In genomic region chr1:120963477-120964178, GRCm38 (mm10) we compare ENCODE assay signal across 8 mouse cellular contexts.
A peak's percentile ranks its signal among the peaks of the same experiment; 100 is the strongest.
DNase-seq lines count a peak whose midpoint lies in the region; ATAC-seq and TF ChIP-seq lines count a peak whose summit lies in the region.

No protein-coding gene starts in this region.

- ATAC-seq in kidney, embryonic 14.5 days (ENCODE audit: low FRiP score, low TSS enrichment): peak; percentile 89
- peak; percentile 55; the same call in 1 of the 2 replicates for ATAC-seq in hindbrain, embryonic 14.5 days (ENCODE audit: low FRiP score)
- no peak for ATAC-seq in megakaryocyte progenitor cell, adult 5-6 weeks (replicated peaks; ENCODE audit: poor library complexity)

- H3K27ac ChIP-seq in kidney, embryonic 14.5 days (ENCODE audit: low read depth, low read length): no peak overlapping the region
- H3K27ac ChIP-seq in embryonic facial prominence, embryonic 10.5 days (replicated peaks): no peak overlapping the region
- H3K27ac ChIP-seq in hindbrain, embryonic 14.5 days: no peak overlapping the region

- no peaks in the 10 kb centered on the region for H3K36me3 ChIP-seq in kidney, embryonic 14.5 days (ENCODE audit: control insufficient read depth, insufficient read depth, low read length)
- no peaks in the 10 kb centered on the region for H3K36me3 ChIP-seq in embryonic facial prominence, embryonic 10.5 days (replicated peaks)
- H3K36me3 ChIP-seq in hindbrain, embryonic 14.5 days (replicated peaks; ENCODE audit: control insufficient read depth, insufficient read depth): no peaks in the 10 kb centered on the region
- no peaks in the 10 kb centered on the region for H3K36me3 ChIP-seq in myocyte (ENCODE audit: control insufficient read depth, insufficient read depth)

- no peaks in the 10 kb centered on the region for H3K9me3 ChIP-seq in kidney, embryonic 14.5 days (ENCODE audit: control insufficient read depth, low read length)
- no peaks in the 10 kb centered on the region for H3K9me3 ChIP-seq in embryonic facial prominence, embryonic 10.5 days
- H3K9me3 ChIP-seq in hindbrain, embryonic 14.5 days (ENCODE audit: control insufficient read depth, low read length): no peaks in the 10 kb centered on the region

- DNase-seq in kidney, adult 8-10 months: no peak
- DNase-seq in embryonic facial prominence, embryonic 10.5 days (ENCODE audit: low spot score): peak; percentile 66
- DNase-seq in hindbrain, embryonic 14.5 days (ENCODE audit: low spot score): no peak
- no peak for DNase-seq in urinary bladder, adult 18-20 months (ENCODE audit: low spot score in 2 of 2)
- no peak for DNase-seq in layer of hippocampus, postnatal 14 days (ENCODE audit: low spot score in 2 of 2)

- no peak overlapping the region for H3ac ChIP-seq in myocyte (ENCODE audit: control insufficient read depth, insufficient read length)

- no peak overlapping the region for H3K9ac ChIP-seq in kidney, embryonic 14.5 days (ENCODE audit: low read depth, low read length)
- no peak overlapping the region for H3K9ac ChIP-seq in hindbrain, embryonic 14.5 days

- no peaks in the 10 kb centered on the region for H3K27me3 ChIP-seq in kidney, embryonic 14.5 days (ENCODE audit: control insufficient read depth, insufficient read depth, low read length)
- H3K27me3 ChIP-seq in embryonic facial prominence, embryonic 10.5 days (replicated peaks; ENCODE audit: low read depth, poor library complexity, severe bottlenecking): peaks cover 52% of the 10 kb centered on the region
- H3K27me3 ChIP-seq in hindbrain, embryonic 14.5 days (ENCODE audit: control insufficient read depth, insufficient read depth, low read length): no peaks in the 10 kb centered on the region
- H3K27me3 ChIP-seq in myocyte (ENCODE audit: control insufficient read depth, insufficient read depth, insufficient read length): no peaks in the 10 kb centered on the region

- no peaks in the 10 kb centered on the region for H3K79me2 ChIP-seq in myocyte (ENCODE audit: control insufficient read depth, insufficient read depth)

- TF ChIP-seq POLR2A in myocyte (IDR thresholded peaks at IDR 0.05; ENCODE audit: insufficient read length, low read depth): no peak

- H3K4me1 ChIP-seq in kidney, embryonic 14.5 days (ENCODE audit: control insufficient read depth, insufficient read depth, low read length): no peaks in the 10 kb centered on the region
- peaks cover 11% of the 10 kb centered on the region for H3K4me1 ChIP-seq in embryonic facial prominence, embryonic 10.5 days
- no peaks in the 10 kb centered on the region for H3K4me1 ChIP-seq in hindbrain, embryonic 14.5 days (replicated peaks; ENCODE audit: control insufficient read depth, insufficient read depth, low read length)

- peak overlapping the region; percentile 17; the same call in 1 of the 2 replicates for H3K4me3 ChIP-seq in kidney, embryonic 14.5 days (ENCODE audit: low read length)
- peak overlapping the region; percentile 35 for H3K4me3 ChIP-seq in embryonic facial prominence, embryonic 10.5 days
- peak overlapping the region; percentile 11 for H3K4me3 ChIP-seq in hindbrain, embryonic 14.5 days (replicated peaks; ENCODE audit: low read length)
- no peak overlapping the region for H3K4me3 ChIP-seq in myocyte

- 35% methylated on average over 14 of the region's 14 CpGs for WGBS in kidney, embryonic 14.5 days
- WGBS in embryonic facial prominence, embryonic 10.5 days: 27% methylated on average over 14 of the region's 14 CpGs
- 37% methylated on average over 14 of the region's 14 CpGs for WGBS in hindbrain, embryonic 14.5 days

- H3K4me2 ChIP-seq in kidney, embryonic 14.5 days (replicated peaks; ENCODE audit: low read depth, low read length): peak overlapping the region; percentile 36
- peak overlapping the region; percentile 43 for H3K4me2 ChIP-seq in hindbrain, embryonic 14.5 days (replicated peaks)
- H3K4me2 ChIP-seq in myocyte (ENCODE audit: low read depth): peak overlapping the region; percentile 61

TF ChIP-seq in myocyte, 11 proteins besides CTCF, POLR2A, EP300 and RAD21:
- TF ChIP-seq TCF3 (IDR thresholded peaks at IDR 0.05; ENCODE audit: insufficient read length, low read depth) (no peak), MAX (IDR thresholded peaks at IDR 0.05; ENCODE audit: low read depth) (no peak), MYOG (IDR thresholded peaks at IDR 0.05; ENCODE audit: control insufficient read depth in 1 of 3, insufficient read depth in 1 of 3, insufficient read length in 2 of 3, low read depth in 2 of 3) (no peak), E2F4 (IDR thresholded peaks at IDR 0.05; ENCODE audit: insufficient read depth) (no peak), TCF12 (IDR thresholded peaks at IDR 0.05; ENCODE audit: insufficient read depth, poor library complexity, severe bottlenecking) (no peak), REST (IDR thresholded peaks at IDR 0.05; ENCODE audit: insufficient read depth, insufficient read length) (no peak), SRF (IDR thresholded peaks at IDR 0.05; ENCODE audit: control insufficient read depth, insufficient read length, low read depth) (no peak), POLR2AphosphoS2 (IDR thresholded peaks at IDR 0.05; ENCODE audit: insufficient read length, low read depth) (no peak), USF1 (IDR thresholded peaks at IDR 0.05; ENCODE audit: low read depth) (no peak), CEBPB (IDR thresholded peaks at IDR 0.05; ENCODE audit: insufficient read depth, poor library complexity, severe bottlenecking) (no peak), MYOD1 (IDR thresholded peaks at IDR 0.05; ENCODE audit: control insufficient read depth in 1 of 3, insufficient read length in 2 of 3, low read depth in 2 of 3) (no peak)
